Mouse (Mus musculus): ENCODE measurements at regions not wholly inside any gene's neighbourhood (a gene's known extent, or its start where the extent isn't known, plus 50 kb on each side); places are given as distances from the start of the nearest gene placed in this dataset.

GRCm38 (mm10) chr11:56716953-56717352 is 294.2 kb upstream of the Gria1 start:
- intact Hi-C loops (cut with DNase I): no loop called here
- DNase-seq (ENCODE audit: low spot score in 2 of 2): peak; percentile 39 to 45

- intact Hi-C loops (cut with DNase I): no loop called here
- no peak for DNase-seq (ENCODE audit: low spot score in 2 of 2)
These were observed 286.0 kb upstream of the Gria1 start for GRCm38 (mm10) chr11:56725141-56725540.

GRCm38 (mm10) chr11:56726161-56726560 is 285.0 kb upstream of the Gria1 start:
- intact Hi-C loops (cut with DNase I): no loop called here

GRCm38 (mm10) chr11:56727556-56727955 is 283.6 kb upstream of the Gria1 start:
- intact Hi-C loops (cut with DNase I): no loop called here
- no peak for DNase-seq (ENCODE audit: low spot score in 2 of 2)

More at GRCm38 (mm10) chr11:56726161-56726560, 285.0 kb upstream of the Gria1 start:
- DNase-seq (ENCODE audit: low spot score in 2 of 2): no peak

GRCm38 (mm10) chr11:56728204-56729002 is 282.8 kb upstream of the Gria1 start:
- DNase-seq (ENCODE audit: low spot score in 2 of 2): no peak
- intact Hi-C loops (cut with DNase I): no loop called here

- intact Hi-C loops (cut with DNase I): no loop called here
- DNase-seq (ENCODE audit: low spot score in 2 of 2): no peak
These were observed 269.3 kb upstream of the Gria1 start for GRCm38 (mm10) chr11:56741857-56742256.

- intact Hi-C loops (cut with DNase I): no loop called here
- no peak for DNase-seq (ENCODE audit: low spot score in 2 of 2)
These were observed 261.2 kb upstream of the Gria1 start for GRCm38 (mm10) chr11:56750032-56750431.

GRCm38 (mm10) chr11:56750639-56751038 is 260.5 kb upstream of the Gria1 start:
- DNase-seq (ENCODE audit: low spot score in 2 of 2): no peak
- intact Hi-C loops (cut with DNase I): no loop called here

GRCm38 (mm10) chr11:56751918-56752317 is 259.3 kb upstream of the Gria1 start:
- DNase-seq (ENCODE audit: low spot score in 2 of 2): no peak
- intact Hi-C loops (cut with DNase I): no loop called here

- peak in 1 of 2 experiments; percentile 15 for DNase-seq (ENCODE audit: low spot score in 2 of 2)
- intact Hi-C loops (cut with DNase I): no loop called here
These were observed 257.5 kb upstream of the Gria1 start for GRCm38 (mm10) chr11:56753699-56754098.

GRCm38 (mm10) chr11:56760474-56760873 is 250.7 kb upstream of the Gria1 start:
- DNase-seq (ENCODE audit: low spot score in 2 of 2): no peak
- intact Hi-C loops (cut with DNase I): no loop called here

GRCm38 (mm10) chr11:56762467-56763120 is 248.6 kb upstream of the Gria1 start:
- intact Hi-C loops (cut with DNase I): no loop called here

GRCm38 (mm10) chr11:56767424-56767823 is 243.8 kb upstream of the Gria1 start:
- DNase-seq (ENCODE audit: low spot score in 2 of 2): no peak
- intact Hi-C loops (cut with DNase I): no loop called here

More at GRCm38 (mm10) chr11:56762467-56763120, 248.6 kb upstream of the Gria1 start:
- DNase-seq (ENCODE audit: low spot score in 2 of 2): no peak

GRCm38 (mm10) chr11:56786351-56786750 is 224.8 kb upstream of the Gria1 start:
- intact Hi-C loops (cut with DNase I): no loop called here
- no peak for DNase-seq (ENCODE audit: low spot score in 2 of 2)

- peak; percentile 11 to 29 for DNase-seq (ENCODE audit: low spot score in 2 of 2)
- intact Hi-C loops (cut with DNase I): no loop called here
These were observed 218.5 kb upstream of the Gria1 start for GRCm38 (mm10) chr11:56792691-56793090.

- DNase-seq (ENCODE audit: low spot score in 2 of 2): no peak
- intact Hi-C loops (cut with DNase I): no loop called here
These were observed 203.9 kb upstream of the Gria1 start for GRCm38 (mm10) chr11:56807314-56807713.

- DNase-seq (ENCODE audit: low spot score in 2 of 2): peak in 1 of 2 experiments; percentile 15
- intact Hi-C loops (cut with DNase I): no loop called here
These were observed 201.0 kb upstream of the Gria1 start for GRCm38 (mm10) chr11:56810141-56810540.

GRCm38 (mm10) chr11:56812121-56812520 is 199.1 kb upstream of the Gria1 start:
- intact Hi-C loops (cut with DNase I): no loop called here
- DNase-seq (ENCODE audit: low spot score in 2 of 2): no peak

GRCm38 (mm10) chr11:56823471-56823870 is 187.7 kb upstream of the Gria1 start:
- intact Hi-C loops (cut with DNase I): no loop called here

GRCm38 (mm10) chr11:56827499-56827898 is 183.7 kb upstream of the Gria1 start:
- DNase-seq (ENCODE audit: low spot score in 2 of 2): no peak
- intact Hi-C loops (cut with DNase I): no loop called here

More at GRCm38 (mm10) chr11:56823471-56823870, 187.7 kb upstream of the Gria1 start:
- no peak for DNase-seq (ENCODE audit: low spot score in 2 of 2)

GRCm38 (mm10) chr11:56862649-56863048 is 148.5 kb upstream of the Gria1 start:
- DNase-seq (ENCODE audit: low spot score in 2 of 2): peak in 1 of 2 experiments; percentile 19
- intact Hi-C loops (cut with DNase I): no loop called here
